Mouse (Mus musculus): Measurements from ENCODE around the gene Mfsd10. TPM values are rescaled to one million over a fixed set of nuclear protein-coding genes. Genes with fewer than 3 reads are reported as not detected.

Gene Mfsd10
- polyA plus RNA-seq, 1 experiment from 2014 or later = 86.9 TPM

GRCm38 (mm10) chr5:34591388-34592004 lies 45.5 kb downstream of the Mfsd10 start:
- Histone ChIP-seq H3K4me1 (replicated peaks; ENCODE audit: insufficient read depth, low read length) (no peaks in the 10 kb centered on the region), H3K4me3 (replicated peaks; ENCODE audit: low read depth, low read length) (no peak overlapping the region), H3K36me3 (ENCODE audit: insufficient read depth, low read length) (peaks cover 4% of the 10 kb centered on the region; the same call in 1 of the 2 replicates), H3K27me3 (ENCODE audit: insufficient read depth, low read length) (no peaks in the 10 kb centered on the region), H3K9ac (ENCODE audit: low read depth, low read length) (no peak overlapping the region), H3K4me2 (ENCODE audit: low read length) (no peak overlapping the region), H3K9me3 (replicated peaks; ENCODE audit: low read length) (no peaks in the 10 kb centered on the region), H3K27ac (no peak overlapping the region)
- DNase-seq (ENCODE audit: low spot score) (peak; percentile 6), ATAC-seq (replicated peaks; ENCODE audit: low FRiP score, low read depth) (no peak)
- WGBS = 80% methylated on average over 5 of the region's 5 CpGs
- TF ChIP-seq CTCF (IDR thresholded peaks at IDR 0.05; ENCODE audit: low read depth) = no peak

- TF ChIP-seq CTCF (IDR thresholded peaks at IDR 0.05; ENCODE audit: low read depth) = no peak
- H3K4me1 ChIP-seq (replicated peaks; ENCODE audit: insufficient read depth, low read length) = no peaks in the 10 kb centered on the region
- 60% methylated on average over 4 of the region's 4 CpGs for WGBS
- DNase-seq (ENCODE audit: low spot score) = no peak
- H3K4me3 ChIP-seq (replicated peaks; ENCODE audit: low read depth, low read length) = no peak overlapping the region
- no peak overlapping the region for H3K4me2 ChIP-seq (ENCODE audit: low read length)
- no peak overlapping the region for H3K9ac ChIP-seq (ENCODE audit: low read depth, low read length)
- no peak overlapping the region for H3K27ac ChIP-seq
- no peaks in the 10 kb centered on the region for H3K27me3 ChIP-seq (ENCODE audit: insufficient read depth, low read length)
- no peak for ATAC-seq (replicated peaks; ENCODE audit: low FRiP score, low read depth)
- no peaks in the 10 kb centered on the region for H3K9me3 ChIP-seq (replicated peaks; ENCODE audit: low read length)
- H3K36me3 ChIP-seq (ENCODE audit: insufficient read depth, low read length) = peaks cover 4% of the 10 kb centered on the region; the same call in 1 of the 2 replicates
These were observed 46.3 kb downstream of the Mfsd10 start for GRCm38 (mm10) chr5:34590702-34591101.

GRCm38 (mm10) chr5:34590059-34590458 lies 47.0 kb downstream of the Mfsd10 start:
- no peaks in the 10 kb centered on the region for H3K9me3 ChIP-seq (replicated peaks; ENCODE audit: low read length)
- no peak overlapping the region for H3K27ac ChIP-seq
- no peak overlapping the region for H3K9ac ChIP-seq (ENCODE audit: low read depth, low read length)
- H3K36me3 ChIP-seq (ENCODE audit: insufficient read depth, low read length) = peaks cover 4% of the 10 kb centered on the region; the same call in 1 of the 2 replicates
- no peak overlapping the region for H3K4me2 ChIP-seq (ENCODE audit: low read length)
- no peak for TF ChIP-seq CTCF (IDR thresholded peaks at IDR 0.05; ENCODE audit: low read depth)
- no peak for DNase-seq (ENCODE audit: low spot score)
- WGBS = 40% methylated on average over 5 of the region's 5 CpGs
- no peak overlapping the region for H3K4me3 ChIP-seq (replicated peaks; ENCODE audit: low read depth, low read length)
- ATAC-seq (replicated peaks; ENCODE audit: low FRiP score, low read depth) = no peak
- no peaks in the 10 kb centered on the region for H3K4me1 ChIP-seq (replicated peaks; ENCODE audit: insufficient read depth, low read length)
- H3K27me3 ChIP-seq (ENCODE audit: insufficient read depth, low read length) = no peaks in the 10 kb centered on the region

GRCm38 (mm10) chr5:34587881-34588280 lies 49.1 kb downstream of the Mfsd10 start:
- no peaks in the 10 kb centered on the region for H3K36me3 ChIP-seq (ENCODE audit: insufficient read depth, low read length)
- WGBS = 94% methylated on average over 5 of the region's 5 CpGs
- no peak overlapping the region for H3K27ac ChIP-seq
- no peak overlapping the region for H3K4me3 ChIP-seq (replicated peaks; ENCODE audit: low read depth, low read length)
- no peaks in the 10 kb centered on the region for H3K4me1 ChIP-seq (replicated peaks; ENCODE audit: insufficient read depth, low read length)
- H3K27me3 ChIP-seq (ENCODE audit: insufficient read depth, low read length) = no peaks in the 10 kb centered on the region
- ATAC-seq (replicated peaks; ENCODE audit: low FRiP score, low read depth) = no peak
- TF ChIP-seq CTCF (IDR thresholded peaks at IDR 0.05; ENCODE audit: low read depth) = no peak
- DNase-seq (ENCODE audit: low spot score) = no peak
- no peak overlapping the region for H3K4me2 ChIP-seq (ENCODE audit: low read length)
- H3K9ac ChIP-seq (ENCODE audit: low read depth, low read length) = no peak overlapping the region
- no peaks in the 10 kb centered on the region for H3K9me3 ChIP-seq (replicated peaks; ENCODE audit: low read length)

- Histone ChIP-seq H3K27ac (no peak overlapping the region), H3K4me3 (replicated peaks; ENCODE audit: low read depth, low read length) (no peak overlapping the region), H3K9me3 (replicated peaks; ENCODE audit: low read length) (no peaks in the 10 kb centered on the region), H3K36me3 (ENCODE audit: insufficient read depth, low read length) (no peaks in the 10 kb centered on the region), H3K9ac (ENCODE audit: low read depth, low read length) (no peak overlapping the region), H3K27me3 (ENCODE audit: insufficient read depth, low read length) (no peaks in the 10 kb centered on the region), H3K4me1 (replicated peaks; ENCODE audit: insufficient read depth, low read length) (0 out of 2 replicates have a peak, but pooled peaks cover 5% of the 10 kb centered on the region), H3K4me2 (ENCODE audit: low read length) (no peak overlapping the region)
- no peak for TF ChIP-seq CTCF (IDR thresholded peaks at IDR 0.05; ENCODE audit: low read depth)
- DNase-seq (ENCODE audit: low spot score) (no peak), ATAC-seq (replicated peaks; ENCODE audit: low FRiP score, low read depth) (no peak)
- 80% methylated on average over 5 of the region's 5 CpGs for WGBS
These were observed 51.8 kb downstream of the Mfsd10 start for GRCm38 (mm10) chr5:34585216-34585615.

Other genes with a start within 250 kb of the Mfsd10 start
- gene Tnip2, start 123.2 kb downstream of the Mfsd10 start, polyA plus RNA-seq (2015; fragmentation: Nextera tagmentation; extraction: Ambion mirVana) = 16.5 and 17.6 TPM in 2 replicates
- 6.2 and 8.9 TPM in 2 replicates for gene Sh3bp2, start 111.4 kb downstream of the Mfsd10 start, polyA plus RNA-seq (2015; fragmentation: Nextera tagmentation; extraction: Ambion mirVana)
- gene Add1, start 63.5 kb downstream of the Mfsd10 start, polyA plus RNA-seq (2015; fragmentation: Nextera tagmentation; extraction: Ambion mirVana) = 130 and 143 TPM in 2 replicates
- gene Nop14, start 22.9 kb upstream of the Mfsd10 start, polyA plus RNA-seq (2015; fragmentation: Nextera tagmentation; extraction: Ambion mirVana) = 22.3 and 22.7 TPM in 2 replicates
- 2.2 and 3.6 TPM in 2 replicates for gene Grk4, start 23.2 kb upstream of the Mfsd10 start, polyA plus RNA-seq (2015; fragmentation: Nextera tagmentation; extraction: Ambion mirVana)
- gene Htt, start 124.5 kb upstream of the Mfsd10 start, polyA plus RNA-seq (2015; fragmentation: Nextera tagmentation; extraction: Ambion mirVana) = 4.1 and 5.6 TPM in 2 replicates

All from kidney, postnatal 0 days (tissue).